In the genomic region with DNA sequence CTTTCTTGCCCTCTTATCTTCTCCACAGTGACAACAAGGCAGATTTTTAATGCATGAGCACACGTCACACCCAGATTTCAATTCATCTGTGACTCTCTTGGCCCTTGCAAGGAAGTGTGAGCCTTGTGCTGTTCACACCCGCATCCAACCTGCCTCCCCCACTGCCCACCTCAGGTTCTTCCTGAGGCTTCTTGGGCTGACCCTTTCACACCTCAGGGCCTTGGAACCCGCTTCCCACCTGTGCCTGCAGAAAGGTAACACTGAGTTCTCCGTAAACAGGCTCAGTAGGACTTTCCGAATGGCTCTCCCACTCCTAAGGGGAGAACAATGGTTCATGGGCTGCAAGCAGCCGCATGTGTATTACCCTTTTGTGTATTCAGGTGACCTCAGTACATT, we compare ENCODE assay signal across 13 mouse cellular contexts. TPM values are rescaled to one million over a fixed set of nuclear protein-coding genes. Genes with fewer than 3 reads are reported as not detected.
DNase-seq lines count a peak whose midpoint lies in the region; ATAC-seq and TF ChIP-seq lines count a peak whose summit lies in the region.
"Had no signal": no experiment of that assay in that cellular context is flagged by ENCODE, and none has a peak within 500 bp of the region (broad histone marks: within the 10 kb centered on the region; RNA-seq: fewer than 3 reads in every experiment).

No protein-coding gene starts in this region.

- no peak for TF ChIP-seq RAD21 in CH12.LX (IDR thresholded peaks at IDR 0.05; ENCODE audit: low read depth, low read length)

- H3K9me3 ChIP-seq in heart, embryonic 16.5 days (replicated peaks; ENCODE audit: control insufficient read depth, low read length), result no peaks in the 10 kb centered on the region
- H3K9me3 ChIP-seq in CH12.LX (replicated peaks; ENCODE audit: low read length), result no peaks in the 10 kb centered on the region
- H3K9me3 ChIP-seq in liver, postnatal 0 days (ENCODE audit: low read length), result no peaks in the 10 kb centered on the region
- H3K9me3 ChIP-seq: G1E had no signal

- dilution Hi-C loops in CH12.LX (cut with MboI; ENCODE audit: extremely low pct_ligation_motif_present, extremely low pct_unique_long_range_greater_than_20kb, low sequenced_read_pairs), result no loop called here

- TF ChIP-seq EP300 in CH12.LX (IDR thresholded peaks at IDR 0.05; ENCODE audit: low read length), result no peak
- no peak for TF ChIP-seq EP300 in liver, postnatal 0 days (IDR thresholded peaks at IDR 0.05; ENCODE audit: low read depth)

- peak overlapping the region; percentile 4; the same call in 1 of the 2 replicates for H3K27ac ChIP-seq in heart, embryonic 16.5 days (ENCODE audit: low read length)
- peak overlapping the region; percentile 92 for H3K27ac ChIP-seq in CH12.LX (ENCODE audit: insufficient read depth, low read depth)
- H3K27ac ChIP-seq in liver, postnatal 0 days (ENCODE audit: low read depth), result peak overlapping the region; percentile 66

- H3K4me3 ChIP-seq in heart, embryonic 16.5 days (ENCODE audit: low read length), result no peak overlapping the region
- H3K4me3 ChIP-seq in CH12.LX (replicated peaks in 1 of 3; ENCODE audit: low read depth in 2 of 3, low read length in 2 of 3, poor library complexity in 1 of 3), result peak overlapping the region in 2 of 3 experiments; percentile 3 to 10
- H3K4me3 ChIP-seq in liver, postnatal 0 days (ENCODE audit: low read depth, low read length), result no peak overlapping the region

- no peak overlapping the region for H3K9ac ChIP-seq in heart, embryonic 16.5 days (ENCODE audit: low read length)
- H3K9ac ChIP-seq in CH12.LX (ENCODE audit: insufficient read depth, low read depth), result peak overlapping the region; percentile 37; the same call in 1 of the 2 replicates
- peak overlapping the region; percentile 26; the same call in 1 of the 2 replicates for H3K9ac ChIP-seq in liver, postnatal 0 days (replicated peaks)

- DNase-seq in heart, adult 8-10 months (ENCODE audit: low spot score), result no peak
- DNase-seq in CH12.LX (ENCODE audit: extremely low read depth), result no peak
- DNase-seq in R1 (ENCODE audit: low read depth, low spot score), result peak; percentile 13
- DNase-seq in liver, postnatal 0 days, result no peak
- no peak for DNase-seq in frontal cortex, postnatal 25 days (ENCODE audit: low spot score in 2 of 2)
- DNase-seq in cerebellum, adult 9-10 months, result no peak
- DNase-seq in frontal cortex, adult 2 months (ENCODE audit: extremely low spot score in 1 of 2, low spot score in 1 of 2), result no peak
- DNase-seq: thymus, postnatal 4 days had no signal

- no peaks in the 10 kb centered on the region for H3K27me3 ChIP-seq in heart, embryonic 16.5 days (ENCODE audit: control insufficient read depth, insufficient read depth, low read length)
- no peaks in the 10 kb centered on the region for H3K27me3 ChIP-seq in CH12.LX (replicated peaks)
- H3K27me3 ChIP-seq in liver, postnatal 0 days (ENCODE audit: insufficient read depth, low read length), result no peaks in the 10 kb centered on the region

- no peak for ATAC-seq in heart, embryonic 16.5 days (replicated peaks; ENCODE audit: extremely low read depth, insufficient read depth, low FRiP score)
- ATAC-seq in liver, postnatal 0 days, result peak; percentile 20

- WGBS in heart, embryonic 16.5 days, result 66% methylated on average over 6 of the region's 6 CpGs
- 78% methylated on average over 6 of the region's 6 CpGs for WGBS in liver, postnatal 0 days (ENCODE audit: insufficient replicate concordance)

- H3K4me2 ChIP-seq in heart, embryonic 16.5 days (ENCODE audit: low read depth, low read length), result no peak overlapping the region
- H3K4me2 ChIP-seq in CH12.LX (ENCODE audit: insufficient read depth, low read depth, poor library complexity, severe bottlenecking), result peak overlapping the region; percentile 61
- H3K4me2 ChIP-seq in liver, postnatal 0 days (ENCODE audit: low read depth, low read length), result no peak overlapping the region

- no peak for TF ChIP-seq POLR2A in CH12.LX (IDR thresholded peaks at IDR 0.05; ENCODE audit: low read depth, low read length)

- H3K36me3 ChIP-seq in heart, embryonic 16.5 days (ENCODE audit: control insufficient read depth, insufficient read depth), result 0 out of 2 replicates have a peak, but pooled peaks cover 3% of the 10 kb centered on the region
- H3K36me3 ChIP-seq in CH12.LX (replicated peaks in 1 of 2; ENCODE audit: control insufficient read depth in 1 of 2, insufficient read depth in 1 of 2, low read length in 1 of 2), result peaks cover 9 to 46% of the 10 kb centered on the region in 2 experiments
- H3K36me3 ChIP-seq in liver, postnatal 0 days (replicated peaks; ENCODE audit: insufficient read depth, low read length), result no peaks in the 10 kb centered on the region; the same call in 1 of the 2 replicates

- no peak for TF ChIP-seq CTCF in CH12.LX (conservative IDR thresholded peaks at IDR 0.05 in 1 of 2, IDR thresholded peaks at IDR 0.05 in 1 of 2; ENCODE audit: low read depth in 2 of 2, low read length in 2 of 2)
- no peak for TF ChIP-seq CTCF in liver, postnatal 0 days (IDR thresholded peaks at IDR 0.05; ENCODE audit: low read depth)

- in situ Hi-C loops in CH12.LX (cut with MboI; ENCODE audit: low pct_ligation_motif_present, low pct_unique_long_range_greater_than_20kb, low sequenced_read_pairs), result no loop called here

- peaks cover 33% of the 10 kb centered on the region for H3K4me1 ChIP-seq in heart, embryonic 16.5 days (ENCODE audit: control insufficient read depth, insufficient read depth, low read length)
- peaks cover 39 to 93% of the 10 kb centered on the region in 2 experiments for H3K4me1 ChIP-seq in CH12.LX (ENCODE audit: control insufficient read depth in 1 of 2, insufficient read depth in 2 of 2)
- peaks cover 39% of the 10 kb centered on the region for H3K4me1 ChIP-seq in liver, postnatal 0 days (ENCODE audit: insufficient read depth)

- peaks cover 44% of the 10 kb centered on the region for H3K79me2 ChIP-seq in CH12.LX (replicated peaks; ENCODE audit: control insufficient read depth, extremely low read depth, insufficient read depth, poor library complexity, severe bottlenecking)

TF ChIP-seq in CH12.LX, 34 proteins besides CTCF, POLR2A, EP300 and RAD21:
- TF ChIP-seq GABPA (IDR thresholded peaks at IDR 0.05; ENCODE audit: insufficient replicate concordance, low read depth, low read length) (no peak), UBTF (IDR thresholded peaks at IDR 0.05; ENCODE audit: low read depth, low read length) (no peak), MYC (IDR thresholded peaks at IDR 0.05; ENCODE audit: low read depth, low read length) (no peak), CHD1 (IDR thresholded peaks at IDR 0.05; ENCODE audit: low read depth, low read length) (peak; percentile 36; the same call in 1 of the 2 replicates), ETS1 (conservative IDR thresholded peaks at IDR 0.05; ENCODE audit: low read depth, low read length) (no peak)

RNA-seq across cellular contexts. Expression of gene Stx7, which starts 15.8 kb away (rescaled TPM):
- 75.5 and 79.4 TPM in 2 replicates for polyA plus RNA-seq in heart, embryonic 16.5 days (2015; fragmentation: Nextera tagmentation; extraction: Ambion mirVana)
- total RNA-seq in heart, adult 8-10 months (2022), result 10 to 100 TPM; 41.3 to 54.2 (median 48.0) TPM
- total RNA-seq in CH12.LX (2012; rRNA removed) (92.8 and 117 TPM in 2 replicates), CH12.LX (2014; rRNA removed) (176 and 194 TPM in 2 replicates)
- polyA plus RNA-seq in CH12.LX (2012; ENCODE audit: insufficient read length, low read depth), result 102 TPM in 2 replicates
- 33.7 and 35.7 TPM in 2 replicates for polyA plus RNA-seq in liver, postnatal 0 days (2015; fragmentation: Nextera tagmentation; extraction: Ambion mirVana)
- polyA plus RNA-seq in frontal cortex, adult 2 months (2012; rRNA removed), result 174 and 175 TPM in 2 replicates

RNA-seq across cellular contexts. Expression of gene Taar9, which starts 55.6 kb away (rescaled TPM):
- polyA plus RNA-seq in heart, embryonic 16.5 days (2015; fragmentation: Nextera tagmentation; extraction: Ambion mirVana), result not detected in 2 replicates
- not detected for total RNA-seq in heart, adult 8-10 months (2022)
- total RNA-seq in CH12.LX (2012; rRNA removed) (not detected in 2 replicates), CH12.LX (2014; rRNA removed) (not detected in 2 replicates)
- not detected in 2 replicates for polyA plus RNA-seq in CH12.LX (2012; ENCODE audit: insufficient read length, low read depth)
- not detected in 2 replicates for polyA plus RNA-seq in liver, postnatal 0 days (2015; fragmentation: Nextera tagmentation; extraction: Ambion mirVana)
- not detected in 2 replicates for polyA plus RNA-seq in frontal cortex, adult 2 months (2012; rRNA removed)
- total RNA-seq: adrenal gland, postnatal 14 days; left cerebral cortex, adult 8-10 months had no signal
- polyA plus RNA-seq: forebrain, embryonic 11.5 days; G1E had no signal

RNA-seq across cellular contexts. Expression of gene Moxd1, which starts 58.4 kb away (rescaled TPM):
- 9.2 and 11.1 TPM in 2 replicates for polyA plus RNA-seq in heart, embryonic 16.5 days (2015; fragmentation: Nextera tagmentation; extraction: Ambion mirVana)
- under 1 TPM in 3 of 4 experiments, not detected in 1; 0.16 to 0.24 (median 0.19) TPM for total RNA-seq in heart, adult 8-10 months (2022)
- total RNA-seq in CH12.LX (2012; rRNA removed), result not detected in 2 replicates
- not detected in 2 replicates for total RNA-seq in CH12.LX (2014; rRNA removed)
- polyA plus RNA-seq in CH12.LX (2012; ENCODE audit: insufficient read length, low read depth), result not detected in 2 replicates
- 0.04 TPM in 1 of 2 replicates, not detected in the other for polyA plus RNA-seq in liver, postnatal 0 days (2015; fragmentation: Nextera tagmentation; extraction: Ambion mirVana)
- polyA plus RNA-seq in frontal cortex, adult 2 months (2012; rRNA removed), result 6.6 and 6.9 TPM in 2 replicates
- total RNA-seq: G1E had no signal
- polyA plus RNA-seq: G1E had no signal

Comparison
In these comparisons a context has a peak if more than half of its experiments do, and no peak if none do; other contexts are left out.
1. H3K27ac ChIP-seq: peak in every context shown above with its lines; median percentile 92 in CH12.LX; 66 in liver, postnatal 0 days; 4 in heart, embryonic 16.5 days.
2. H3K4me3 ChIP-seq: peak in CH12.LX (2 of 3); none in heart, embryonic 16.5 days (single experiment) and liver, postnatal 0 days (single experiment).